Mouse (Mus musculus) forebrain, embryonic 16.5 days (tissue): ENCODE results near the gene Arhgef26. TPM values are rescaled to one million over a fixed set of nuclear protein-coding genes. Genes with fewer than 3 reads are reported as not detected.
A peak's percentile ranks its signal among the peaks of the same experiment; 100 is the strongest.

Source experiments
- ATAC-seq: fragments of 200-750 bp; cut with Nextera tagmentation; 2 replicates; pipeline ENCODE4 v1.8.0; 2017; ENCODE audit warnings: mild to moderate bottlenecking, moderate library complexity
- H3K27ac ChIP-seq: fragments of 300-500 bp; sonication (generic); 2 replicates; pipeline ENCODE4 v1.5.1; 2014; ENCODE audit warnings: low read length, control low read depth
- H3K27me3 ChIP-seq: fragments of 300-500 bp; sonication (generic); replicated peaks from 2 replicates; pipeline ENCODE4 v1.6.1; 2014; ENCODE audit warnings: low read length; ENCODE audit not compliant: control insufficient read depth, insufficient read depth
- H3K36me3 ChIP-seq: fragments of 300-500 bp; sonication (generic); 2 replicates; pipeline ENCODE4 v1.6.1; 2014; ENCODE audit not compliant: control insufficient read depth, insufficient read depth
- H3K4me1 ChIP-seq: fragments of 300-500 bp; sonication (generic); replicated peaks from 2 replicates; pipeline ENCODE4 v1.6.1; 2014; ENCODE audit warnings: low read length; ENCODE audit not compliant: control insufficient read depth, insufficient read depth
- H3K4me2 ChIP-seq: fragments of 300-500 bp; sonication (generic); 2 replicates; pipeline ENCODE4 v1.6.1; 2014; ENCODE audit warnings: mild to moderate bottlenecking, low read length, control low read depth
- H3K4me3 ChIP-seq: fragments of 300-500 bp; sonication (generic); replicated peaks from 2 replicates; pipeline ENCODE4 v1.5.1; 2014; ENCODE audit warnings: mild to moderate bottlenecking, low read length, control low read depth
- H3K9ac ChIP-seq: fragments of 300-500 bp; sonication (generic); replicated peaks from 2 replicates; pipeline ENCODE4 v1.6.1; 2014; ENCODE audit warnings: low read depth, low read length, control low read depth
- H3K9me3 ChIP-seq: fragments of 300-500 bp; sonication (generic); 2 replicates; pipeline ENCODE4 v1.6.1; 2016; ENCODE audit warnings: low read length; ENCODE audit not compliant: control insufficient read depth
- WGBS: fragments of 180-500 bp; shearing (Covaris S2); extraction: QIAGEN DNeasy Blood & Tissue Kit; methylation state at CpG from one replicate; pipeline ENCODE4 v1.1.7; 2014; 5-methylcytosine and 5-hydroxymethylcytosine counted together
- polyA plus RNA-seq: library from polyadenylated mRNA; unstranded; fragments of >200 nt; fragmentation: Nextera tagmentation; extraction: Ambion mirVana; gene quantifications from 2 replicates; pipeline ENCODE4 v1.2.1, GENCODE M21; 2015

Gene Arhgef26
- polyA plus RNA-seq, 1 experiment from 2014 or later: 15.6 TPM

- H3K4me2 ChIP-seq: no peak overlapping the region
- H3K36me3 ChIP-seq: no peaks in the 10 kb centered on the region
- peak overlapping the region; percentile 56; the same call in 1 of the 2 replicates for H3K27ac ChIP-seq
- H3K4me1 ChIP-seq: no peaks in the 10 kb centered on the region
- peak; percentile 58 for ATAC-seq
- H3K9ac ChIP-seq: no peak overlapping the region
- H3K9me3 ChIP-seq: no peaks in the 10 kb centered on the region
- no peak overlapping the region for H3K4me3 ChIP-seq
- no peaks in the 10 kb centered on the region for H3K27me3 ChIP-seq
- 85% methylated on average over 6 of the region's 6 CpGs for WGBS
Observed at GRCm38 (mm10) chr3:62418387-62419138, 80.4 kb downstream of the Arhgef26 start.

GRCm38 (mm10) chr3:62433675-62434074 is 95.5 kb downstream of the Arhgef26 start:
- H3K27ac ChIP-seq: no peak overlapping the region
- no peaks in the 10 kb centered on the region for H3K4me1 ChIP-seq

GRCm38 (mm10) chr3:62435923-62436322 is 97.8 kb downstream of the Arhgef26 start:
- Histone ChIP-seq H3K9me3 (no peaks in the 10 kb centered on the region), H3K4me1 (no peaks in the 10 kb centered on the region), H3K27ac (no peak overlapping the region), H3K9ac (no peak overlapping the region), H3K4me3 (no peak overlapping the region), H3K27me3 (no peaks in the 10 kb centered on the region), H3K36me3 (no peaks in the 10 kb centered on the region), H3K4me2 (no peak overlapping the region)
- ATAC-seq: no peak

More at GRCm38 (mm10) chr3:62433675-62434074, 95.5 kb downstream of the Arhgef26 start:
- no peak for ATAC-seq
- Histone ChIP-seq H3K27me3 (no peaks in the 10 kb centered on the region), H3K4me3 (no peak overlapping the region), H3K36me3 (no peaks in the 10 kb centered on the region), H3K9me3 (no peaks in the 10 kb centered on the region), H3K4me2 (no peak overlapping the region), H3K9ac (no peak overlapping the region)
- 78% methylated on average over 4 of the region's 4 CpGs for WGBS

- Histone ChIP-seq H3K4me1 (no peaks in the 10 kb centered on the region), H3K4me3 (no peak overlapping the region), H3K4me2 (no peak overlapping the region), H3K36me3 (no peaks in the 10 kb centered on the region), H3K9ac (no peak overlapping the region), H3K9me3 (no peaks in the 10 kb centered on the region), H3K27me3 (no peaks in the 10 kb centered on the region), H3K27ac (no peak overlapping the region)
- WGBS: 27% methylated on average over 5 of the region's 5 CpGs
- no peak for ATAC-seq
Observed at GRCm38 (mm10) chr3:62440431-62440969, 102.4 kb downstream of the Arhgef26 start.

GRCm38 (mm10) chr3:62443582-62444194 is 105.5 kb downstream of the Arhgef26 start:
- H3K4me3 ChIP-seq: no peak overlapping the region
- no peak overlapping the region for H3K27ac ChIP-seq
- no peaks in the 10 kb centered on the region for H3K9me3 ChIP-seq
- H3K4me2 ChIP-seq: no peak overlapping the region
- no peaks in the 10 kb centered on the region for H3K27me3 ChIP-seq
- no peak for ATAC-seq
- WGBS: 86% methylated on average over 12 of the region's 12 CpGs
- H3K36me3 ChIP-seq: 0 out of 2 replicates have a peak, but pooled peaks cover 2% of the 10 kb centered on the region
- no peak overlapping the region for H3K9ac ChIP-seq
- no peaks in the 10 kb centered on the region for H3K4me1 ChIP-seq

- H3K4me1 ChIP-seq: no peaks in the 10 kb centered on the region
- H3K36me3 ChIP-seq: 0 out of 2 replicates have a peak, but pooled peaks cover 2% of the 10 kb centered on the region
- WGBS: 92% methylated on average over 7 of the region's 7 CpGs
- no peak overlapping the region for H3K4me2 ChIP-seq
- no peak overlapping the region for H3K4me3 ChIP-seq
- H3K27ac ChIP-seq: no peak overlapping the region
- no peaks in the 10 kb centered on the region for H3K27me3 ChIP-seq
- ATAC-seq: no peak
- H3K9me3 ChIP-seq: no peaks in the 10 kb centered on the region
- no peak overlapping the region for H3K9ac ChIP-seq
Observed at GRCm38 (mm10) chr3:62446271-62446670, 108.1 kb downstream of the Arhgef26 start.

- Histone ChIP-seq H3K27ac (no peak overlapping the region), H3K9me3 (no peaks in the 10 kb centered on the region), H3K4me3 (no peak overlapping the region), H3K27me3 (no peaks in the 10 kb centered on the region), H3K9ac (no peak overlapping the region), H3K4me2 (no peak overlapping the region), H3K4me1 (no peaks in the 10 kb centered on the region), H3K36me3 (0 out of 2 replicates have a peak, but pooled peaks cover 2% of the 10 kb centered on the region)
- WGBS: 77% methylated on average over 8 of the region's 8 CpGs
- no peak for ATAC-seq
Observed at GRCm38 (mm10) chr3:62447151-62447550, 109.0 kb downstream of the Arhgef26 start.

- H3K9ac ChIP-seq: no peak overlapping the region
- H3K9me3 ChIP-seq: no peaks in the 10 kb centered on the region
- H3K27me3 ChIP-seq: no peaks in the 10 kb centered on the region
- H3K36me3 ChIP-seq: 0 out of 2 replicates have a peak, but pooled peaks cover 2% of the 10 kb centered on the region
- H3K4me3 ChIP-seq: no peak overlapping the region
- peaks cover 8% of the 10 kb centered on the region for H3K4me1 ChIP-seq
- no peak overlapping the region for H3K27ac ChIP-seq
- ATAC-seq: no peak
- H3K4me2 ChIP-seq: no peak overlapping the region
- WGBS: 95% methylated on average over 4 of the region's 4 CpGs
Observed at GRCm38 (mm10) chr3:62449871-62450496, 111.8 kb downstream of the Arhgef26 start.

GRCm38 (mm10) chr3:62452961-62453360 is 114.8 kb downstream of the Arhgef26 start:
- Histone ChIP-seq H3K9me3 (no peaks in the 10 kb centered on the region), H3K27me3 (no peaks in the 10 kb centered on the region), H3K4me1 (peaks cover 14% of the 10 kb centered on the region), H3K4me3 (no peak overlapping the region), H3K27ac (no peak overlapping the region), H3K4me2 (no peak overlapping the region), H3K9ac (no peak overlapping the region), H3K36me3 (0 out of 2 replicates have a peak, but pooled peaks cover 2% of the 10 kb centered on the region)
- 36% methylated on average over 4 of the region's 4 CpGs for WGBS
- ATAC-seq: no peak
